Mouse (Mus musculus) kidney, postnatal 36 days (tissue): ENCODE data around the gene Lrif1.
"Not testable (repeated sequence)": the region's sequence is repeated elsewhere in the genome, so short reads cannot be mapped to it uniquely, and the experiment has no call there.

ENCODE experiments used
- DNase-seq, 2 experiments: peaks; one replicate each; pipeline ENCODE4 v3.0.0; 2021 to 2022; ENCODE audit warnings: mixed read lengths in 2 of 2

Gene Lrif1

GRCm38 (mm10) chr3:106684830-106685229, at the start of gene Lrif1:
Lrif1 (plus strand) TSS chr3:106684987.
- DNase-seq = peak; percentile 72 to 81

- not testable (repeated sequence) for DNase-seq
These were observed 12.0 kb upstream of the Lrif1 start for GRCm38 (mm10) chr3:106672811-106673210.

- DNase-seq = no peak
These were observed 594 bp downstream of the Lrif1 start for GRCm38 (mm10) chr3:106685381-106685780.

GRCm38 (mm10) chr3:106721397-106722027, 36.7 kb downstream of the Lrif1 start:
- DNase-seq = peak; percentile 97 to 98

GRCm38 (mm10) chr3:106722028-106722945, 37.5 kb downstream of the Lrif1 start:
- DNase-seq = peak; percentile 82 to 87

- no peak for DNase-seq
These were observed 71.1 kb downstream of the Lrif1 start for GRCm38 (mm10) chr3:106755898-106756297.

GRCm38 (mm10) chr3:106771834-106772233, 87.0 kb downstream of the Lrif1 start:
- DNase-seq = no peak

- DNase-seq = peak in 1 of 2 experiments; percentile 4
These were observed 100.3 kb downstream of the Lrif1 start for GRCm38 (mm10) chr3:106785130-106785529.
